Mouse (Mus musculus): ENCODE measurements around the gene Jph3.

Gene Jph3

GRCm38 (mm10) chr8:121729754-121730153 lies 331 bp downstream of the Jph3 start:
- peak; percentile 51 to 57 for DNase-seq (ENCODE audit: low spot score in 2 of 2)

DNA sequence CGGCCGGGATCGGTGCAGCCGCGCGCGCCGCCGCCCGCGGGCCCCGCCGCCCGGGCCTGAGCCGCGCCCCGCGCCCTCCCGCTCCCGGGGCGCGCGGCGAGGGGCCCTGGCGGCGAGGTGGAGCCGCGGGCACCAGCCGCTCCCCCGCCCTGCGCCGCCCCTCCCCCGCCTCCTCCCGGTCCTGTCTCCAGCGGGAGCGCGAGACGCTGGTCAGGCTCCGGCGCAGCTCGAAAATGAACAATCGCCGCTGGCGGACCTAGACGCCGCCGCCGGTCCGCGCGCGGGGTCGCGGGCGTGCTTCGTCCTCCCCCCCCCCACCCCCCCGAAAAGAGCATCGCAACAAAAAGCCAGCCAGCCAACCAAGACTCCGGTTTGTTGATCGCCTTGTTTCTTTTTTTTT lies 747 bp downstream of the Jph3 start:
- peak in 1 of 2 experiments; percentile 58 for DNase-seq (ENCODE audit: low spot score in 2 of 2)

DNA sequence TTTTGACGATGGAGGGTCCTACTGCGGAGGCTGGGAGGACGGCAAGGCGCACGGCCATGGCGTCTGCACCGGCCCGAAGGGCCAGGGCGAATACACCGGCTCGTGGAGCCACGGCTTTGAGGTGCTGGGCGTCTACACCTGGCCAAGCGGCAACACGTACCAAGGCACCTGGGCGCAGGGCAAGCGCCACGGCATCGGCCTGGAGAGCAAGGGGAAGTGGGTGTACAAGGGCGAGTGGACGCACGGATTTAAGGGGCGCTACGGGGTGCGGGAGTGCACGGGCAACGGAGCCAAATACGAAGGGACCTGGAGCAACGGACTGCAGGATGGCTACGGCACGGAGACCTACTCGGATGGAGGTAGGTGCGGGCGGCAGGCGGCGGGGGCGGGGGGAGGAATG lies 1.2 kb downstream of the Jph3 start:
- DNase-seq (ENCODE audit: low spot score in 2 of 2) = peak in 1 of 2 experiments; percentile 40

- peak in 1 of 2 experiments; percentile 40 for DNase-seq (ENCODE audit: low spot score in 2 of 2)
Measured at GRCm38 (mm10) chr8:121731060-121731459, 1.6 kb downstream of the Jph3 start.

DNA sequence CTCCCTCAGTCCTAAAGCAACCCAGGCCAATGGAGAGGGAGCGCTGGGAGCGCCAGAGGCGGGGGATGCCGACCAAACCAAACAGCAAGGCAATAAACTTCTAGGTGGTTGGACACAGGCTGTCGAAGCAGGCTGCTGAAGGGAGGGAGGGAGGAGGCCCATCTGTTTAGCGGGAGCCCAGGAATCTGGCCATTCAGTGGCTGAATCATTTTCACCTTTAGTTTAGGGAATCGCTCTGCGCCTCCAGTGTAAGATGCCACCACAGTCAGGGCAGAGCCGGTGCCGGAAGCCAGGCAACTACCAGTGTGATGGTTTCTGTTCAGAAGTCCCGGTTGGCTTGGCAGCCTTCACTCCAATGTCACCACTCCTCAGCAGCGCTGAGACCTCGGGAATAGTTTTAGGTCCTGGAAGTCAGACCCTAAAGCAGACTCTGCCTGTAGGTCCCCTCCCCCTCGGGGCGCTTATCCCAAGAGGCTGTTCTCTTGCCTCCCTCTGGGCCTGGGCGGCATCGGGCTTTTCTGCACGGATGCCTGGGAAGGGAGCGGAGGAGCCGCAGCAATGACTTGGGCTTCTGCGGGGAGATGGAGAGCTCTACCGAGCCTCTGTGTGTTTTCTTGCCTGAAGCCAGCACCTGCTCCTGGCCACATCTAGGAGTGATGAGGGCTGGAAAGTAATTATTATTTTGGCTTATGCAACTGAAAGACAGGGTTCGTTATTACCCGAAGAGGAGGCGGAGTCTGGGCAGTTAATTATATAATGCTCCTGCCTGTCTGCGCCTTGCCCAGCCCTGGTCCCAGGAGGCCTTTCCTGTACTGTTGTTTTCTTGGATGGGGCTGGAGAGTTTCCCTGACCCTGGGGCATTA lies 2.3 kb downstream of the Jph3 start:
- DNase-seq (ENCODE audit: low spot score in 2 of 2) = peak; percentile 77 to 85

DNA sequence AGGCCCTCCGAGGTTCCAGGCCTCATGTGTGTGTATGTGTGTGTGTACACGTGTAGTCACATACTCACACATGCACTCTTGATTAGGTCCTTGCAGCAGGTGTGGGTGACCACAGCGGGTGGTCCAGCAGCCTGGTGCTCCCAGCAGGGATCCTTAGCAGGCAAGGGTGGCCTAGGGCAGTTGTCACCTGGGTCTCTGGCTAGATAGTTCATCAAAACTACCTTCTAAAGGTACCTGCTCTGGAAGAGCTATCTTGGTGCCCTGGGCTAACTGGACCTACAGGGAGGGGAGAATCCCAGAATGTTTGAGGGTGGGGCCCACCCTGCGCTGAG lies 2.9 kb downstream of the Jph3 start:
- no peak for DNase-seq (ENCODE audit: low spot score in 2 of 2)

DNA sequence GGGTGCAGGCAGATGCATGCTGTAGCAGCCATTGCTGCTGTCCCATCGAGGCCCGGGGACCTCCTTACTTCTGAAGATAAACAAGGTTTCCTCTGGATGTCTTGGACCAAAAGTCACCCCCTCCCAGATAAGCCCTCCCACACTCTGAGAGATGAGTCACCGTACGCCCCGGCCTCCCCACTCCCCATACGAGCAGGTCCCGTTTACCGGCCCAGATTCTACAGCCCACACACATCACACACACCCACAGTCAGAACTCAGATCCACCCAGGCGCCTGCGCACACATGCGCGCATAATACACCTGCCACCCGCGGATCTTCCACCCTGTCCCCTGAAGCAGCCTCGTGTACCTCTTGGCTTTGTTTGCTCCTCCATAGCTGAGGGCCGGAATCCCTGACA lies 4.8 kb downstream of the Jph3 start:
- DNase-seq (ENCODE audit: low spot score in 2 of 2) = peak; percentile 59 to 65

- no peak for DNase-seq (ENCODE audit: low spot score in 2 of 2)
Measured at GRCm38 (mm10) chr8:121736236-121736635, 6.8 kb downstream of the Jph3 start.

GRCm38 (mm10) chr8:121740721-121741120 lies 11.3 kb downstream of the Jph3 start:
- DNase-seq (ENCODE audit: low spot score in 2 of 2) = no peak

DNA sequence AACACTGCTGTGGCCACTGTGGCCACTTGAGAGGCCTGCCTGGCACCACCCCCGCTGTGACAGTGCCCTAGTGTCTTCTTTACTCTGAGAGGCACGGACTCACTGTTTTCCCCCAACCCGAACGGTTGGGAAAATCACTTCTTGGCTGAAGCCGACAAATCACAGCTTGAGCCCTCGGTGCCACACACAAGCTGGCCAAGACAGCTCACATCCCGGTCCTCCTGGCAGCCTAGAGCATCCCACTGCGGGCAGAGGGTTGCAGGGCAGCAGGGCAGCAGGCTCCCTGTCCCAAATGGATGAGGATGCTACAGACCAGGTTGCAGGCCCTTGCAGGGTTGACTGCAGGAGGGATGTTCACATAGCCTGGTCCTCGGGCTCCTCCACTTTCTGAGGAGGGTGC lies 20.1 kb downstream of the Jph3 start:
- no peak for DNase-seq (ENCODE audit: low spot score in 2 of 2)

DNA sequence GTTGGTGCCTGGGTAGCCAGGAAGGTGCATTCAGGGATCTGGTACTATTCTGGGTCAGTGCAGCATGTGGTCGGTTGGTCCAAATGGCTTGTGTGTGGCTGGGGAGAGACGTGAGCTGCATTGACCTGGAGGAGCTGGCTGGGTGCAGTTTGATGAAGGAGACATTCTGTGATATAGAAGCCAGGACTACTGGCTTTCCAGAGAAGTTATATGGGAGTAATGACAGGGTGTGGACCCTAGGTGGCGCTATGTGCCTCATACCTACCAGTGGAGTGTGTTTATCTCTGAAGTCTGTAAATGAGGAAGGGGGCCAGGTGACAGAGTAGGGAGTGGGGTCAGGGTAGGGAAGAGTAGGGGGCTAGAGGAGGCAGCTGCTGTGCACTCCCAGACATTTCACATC lies 21.1 kb downstream of the Jph3 start:
- DNase-seq (ENCODE audit: low spot score in 2 of 2) = no peak

- DNase-seq (ENCODE audit: low spot score in 2 of 2) = peak; percentile 79 to 84
Measured at GRCm38 (mm10) chr8:121751407-121751806, 22.0 kb downstream of the Jph3 start.

DNA sequence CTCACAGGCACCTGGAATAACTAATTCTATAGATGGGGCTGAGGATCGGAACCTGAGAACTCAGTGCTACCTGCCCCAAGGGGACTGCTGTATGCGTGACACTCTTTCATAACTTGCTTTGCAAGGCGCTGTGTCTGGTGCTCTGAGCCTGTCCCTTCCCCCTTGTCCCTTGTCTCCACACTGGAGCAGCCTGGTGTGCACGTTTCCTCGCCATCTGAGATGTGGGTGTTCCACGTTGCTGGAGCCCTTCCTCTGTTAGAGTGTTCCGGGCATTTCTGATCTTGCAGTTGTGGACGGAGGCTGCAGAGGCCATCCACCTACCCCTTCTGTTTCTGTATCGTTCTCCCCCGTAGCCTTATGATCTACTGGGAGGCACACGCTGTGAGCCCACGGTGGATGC lies 29.0 kb downstream of the Jph3 start:
- DNase-seq (ENCODE audit: low spot score in 2 of 2) = no peak

DNA sequence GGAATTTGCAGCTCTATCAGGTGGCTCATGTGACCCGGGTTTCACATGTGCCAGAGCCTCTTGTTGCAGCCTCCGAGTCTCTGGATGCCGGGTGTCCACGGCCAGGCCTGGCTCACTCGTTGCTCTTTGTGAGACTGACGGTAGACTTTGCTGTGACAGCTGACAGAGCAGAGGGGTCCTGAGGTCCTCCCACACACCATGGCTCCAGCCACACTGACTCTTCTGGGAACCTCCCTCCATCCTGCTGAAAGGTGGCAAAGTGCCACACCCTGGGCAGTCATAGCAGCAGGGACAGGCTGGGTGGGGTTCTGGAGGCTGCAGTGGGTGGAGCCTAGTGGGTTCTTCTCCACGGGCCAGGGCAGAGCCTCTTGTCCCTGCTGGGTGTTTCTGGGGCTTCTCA lies 31.1 kb downstream of the Jph3 start:
- DNase-seq (ENCODE audit: low spot score in 2 of 2) = no peak

DNA sequence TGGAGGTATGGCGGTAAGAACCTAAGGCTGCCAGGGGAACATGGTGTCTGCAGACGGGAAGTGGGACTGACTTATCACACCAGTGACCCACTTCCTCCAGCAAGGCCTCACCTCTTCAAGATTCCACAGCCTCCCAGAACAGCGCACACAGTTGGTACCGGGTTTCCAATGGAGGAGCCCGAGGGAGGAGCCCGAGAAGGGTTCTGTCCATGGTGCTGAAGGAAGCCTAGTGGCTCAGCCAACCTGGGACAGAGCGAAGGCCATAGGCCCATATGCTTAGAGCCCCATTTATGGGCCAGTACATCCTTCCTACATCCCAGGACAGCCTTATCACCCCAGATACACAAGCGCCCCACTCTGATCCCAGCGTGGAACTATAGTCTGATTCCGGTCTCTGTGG lies 32.1 kb downstream of the Jph3 start:
- no peak for DNase-seq (ENCODE audit: low spot score in 2 of 2)

- peak in 1 of 2 experiments; percentile 55 for DNase-seq (ENCODE audit: low spot score in 2 of 2)
Measured at GRCm38 (mm10) chr8:121762999-121763699, 33.7 kb downstream of the Jph3 start.

DNA sequence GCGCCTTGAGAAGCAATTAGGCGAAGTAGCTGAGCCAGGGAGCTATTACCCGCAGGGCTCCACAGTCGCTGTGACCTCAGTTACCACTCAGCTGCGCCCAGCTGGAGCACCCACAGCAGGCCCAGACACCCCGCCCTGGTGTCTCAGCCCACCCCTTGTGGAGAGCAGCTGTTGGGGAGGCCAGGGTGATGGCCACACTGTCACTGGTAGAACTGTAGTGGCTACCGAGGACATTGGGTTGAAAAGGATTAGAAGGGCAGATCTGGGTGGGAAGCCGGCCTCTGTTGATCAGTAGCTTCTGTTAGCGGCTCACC lies 34.2 kb downstream of the Jph3 start:
- no peak for DNase-seq (ENCODE audit: low spot score in 2 of 2)

- DNase-seq (ENCODE audit: low spot score in 2 of 2) = no peak
Measured at GRCm38 (mm10) chr8:121765594-121766138, 36.2 kb downstream of the Jph3 start.

DNA sequence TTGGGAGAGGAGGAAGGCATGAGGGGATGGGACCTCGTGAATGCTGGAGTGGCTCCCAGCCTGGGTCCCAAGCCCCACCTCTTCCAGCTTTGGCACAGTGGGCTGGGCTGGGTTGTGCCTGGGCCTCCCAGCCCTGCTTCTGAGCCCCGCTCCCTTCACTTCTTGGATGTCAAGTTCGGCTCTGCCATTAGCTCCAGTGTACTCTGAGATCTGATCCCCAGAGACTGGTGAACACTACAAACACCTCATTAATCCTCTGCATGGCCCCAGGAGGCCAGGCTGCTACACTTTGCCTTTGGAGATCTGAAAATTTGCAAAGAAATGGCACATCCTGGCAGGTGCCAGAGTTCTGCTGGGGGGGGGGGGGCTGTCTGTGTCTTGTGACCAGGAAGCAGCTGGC lies 39.7 kb downstream of the Jph3 start:
- DNase-seq (ENCODE audit: low spot score in 2 of 2) = no peak

DNA sequence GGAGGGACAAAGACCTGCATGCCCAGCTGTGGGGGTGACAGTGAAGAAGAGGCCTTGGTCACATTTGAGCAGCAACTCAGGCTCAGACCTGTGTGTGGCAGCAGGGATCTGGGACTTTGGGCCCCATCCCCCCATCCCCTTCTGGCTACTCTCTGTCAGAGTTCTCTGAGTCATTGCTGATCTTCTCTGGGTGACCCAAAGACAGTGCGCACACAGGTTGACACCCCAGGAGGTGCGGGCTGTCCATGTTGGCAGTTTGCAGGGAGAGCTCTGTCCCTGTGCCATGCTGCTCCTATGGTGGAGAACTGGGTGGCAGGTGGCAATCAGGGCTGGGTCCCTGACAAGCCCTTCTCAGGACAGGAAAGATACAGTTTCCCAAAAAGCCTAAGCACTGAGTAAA lies 40.2 kb downstream of the Jph3 start:
- no peak for DNase-seq (ENCODE audit: low spot score in 2 of 2)

DNA sequence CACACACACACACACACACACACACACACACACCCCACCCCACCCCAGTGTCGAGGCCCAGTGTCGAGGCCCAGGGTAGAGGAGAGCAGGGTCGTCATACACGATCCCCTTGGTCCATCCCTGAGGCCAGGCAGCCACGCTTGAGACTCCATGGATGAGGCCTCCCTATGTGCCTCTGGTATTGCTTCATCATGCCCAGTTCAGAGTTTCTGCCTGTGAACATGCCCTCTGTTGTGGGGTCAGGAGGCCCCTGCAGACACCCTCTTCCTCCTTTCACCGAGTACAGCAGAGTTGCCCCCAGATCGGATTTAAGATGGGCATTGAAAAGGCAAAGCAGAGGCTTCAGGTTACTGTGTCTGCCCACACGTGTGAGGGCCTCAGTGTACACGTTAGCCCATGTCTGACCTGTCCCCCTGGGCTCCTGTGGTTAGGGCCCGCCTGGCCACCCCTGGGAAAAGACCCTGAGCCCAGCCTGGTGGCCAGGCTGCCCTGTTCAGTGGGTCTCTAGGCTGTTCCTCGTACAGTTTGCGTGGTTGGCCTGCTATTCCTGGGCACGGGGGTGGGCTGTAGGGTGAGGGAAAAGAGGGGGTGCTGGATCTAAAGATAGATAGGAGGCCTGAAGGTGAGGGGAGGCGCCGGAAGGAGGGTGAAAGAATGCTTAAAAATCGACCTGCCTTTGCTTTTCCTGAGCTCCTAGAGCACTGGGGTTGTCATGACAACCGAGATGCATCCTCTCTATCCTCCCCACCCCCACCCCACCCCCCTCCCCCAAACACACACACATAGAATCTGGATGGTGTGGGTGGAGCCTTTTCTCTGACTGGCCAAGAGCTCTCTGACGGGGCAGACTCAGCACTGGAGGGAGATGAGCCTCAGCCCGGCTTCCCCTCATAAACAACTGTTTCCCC lies 41.7 kb downstream of the Jph3 start:
- peak; percentile 65 to 84 for DNase-seq (ENCODE audit: low spot score in 2 of 2)

- no peak for DNase-seq (ENCODE audit: low spot score in 2 of 2)
Measured at GRCm38 (mm10) chr8:121773876-121774275, 44.5 kb downstream of the Jph3 start.

Data from right cerebral cortex, postnatal 10 days (tissue).